Mouse (Mus musculus) monocyte, adult 5-6 weeks (primary cell): ENCODE measurements around the gene Gramd1a. TPM values are rescaled to one million over a fixed set of nuclear protein-coding genes. Genes with fewer than 3 reads are reported as not detected.

ENCODE experiments used
- ATAC-seq: fragments of 153-309, 156-312 bp; replicated peaks from 2 replicates; pipeline ENCODE4 v1.8.0; 2017; ENCODE audit warnings: mild to moderate bottlenecking; ENCODE audit not compliant: low TSS enrichment, insufficient number of reproducible peaks, severe bottlenecking, poor library complexity, low FRiP score
- total RNA-seq: library from RNA; stranded (forward); fragments of 200-1000, 200-491, 200-594 nt; gene quantifications from 3 replicates; pipeline ENCODE4 v1.2.3, GENCODE M21; 2017

Gene Gramd1a
- total RNA-seq: 60.2 to 141 TPM (median 71.3 TPM) in 3 replicates

DNA sequence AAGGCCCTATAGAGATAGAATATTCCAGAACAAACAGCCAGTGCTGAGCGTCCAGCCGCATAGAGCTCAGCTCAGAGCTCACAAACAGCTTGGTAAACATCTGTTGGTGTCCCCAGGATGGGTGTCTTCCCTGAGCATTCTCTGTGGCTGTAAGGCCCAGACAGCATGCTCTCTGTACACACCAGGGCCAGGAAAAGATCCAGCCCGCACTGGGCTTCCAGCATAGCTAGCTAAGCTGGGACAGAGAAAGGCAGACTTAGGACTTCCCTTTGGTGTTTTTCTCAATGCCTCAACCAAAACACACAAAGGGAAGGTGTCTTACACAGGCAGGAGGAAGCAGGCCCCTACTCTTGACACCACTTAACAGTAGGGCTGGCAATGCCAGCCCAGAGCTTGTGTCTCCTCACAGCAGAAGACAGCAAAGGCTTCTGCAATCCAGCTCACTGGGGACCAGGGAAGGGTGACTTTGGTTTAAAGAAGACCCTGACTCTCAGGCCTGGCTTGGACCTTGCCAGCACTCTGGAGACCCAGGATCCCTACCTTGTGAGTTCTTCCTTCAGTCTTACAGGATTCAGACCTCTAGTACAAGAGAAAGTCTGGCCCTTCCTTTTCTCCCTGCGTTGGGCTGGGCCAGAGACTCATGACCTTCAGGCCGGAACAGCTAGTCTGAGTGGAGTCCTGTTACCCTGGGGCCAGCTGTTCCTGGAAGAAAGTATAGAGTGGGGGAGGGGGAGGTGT, at the start of gene Gramd1a:
Gene Gramd1a, minus strand, starts transcription at position 601 of the 738 bp plus-strand sequence.
- ATAC-seq: no peak

DNA sequence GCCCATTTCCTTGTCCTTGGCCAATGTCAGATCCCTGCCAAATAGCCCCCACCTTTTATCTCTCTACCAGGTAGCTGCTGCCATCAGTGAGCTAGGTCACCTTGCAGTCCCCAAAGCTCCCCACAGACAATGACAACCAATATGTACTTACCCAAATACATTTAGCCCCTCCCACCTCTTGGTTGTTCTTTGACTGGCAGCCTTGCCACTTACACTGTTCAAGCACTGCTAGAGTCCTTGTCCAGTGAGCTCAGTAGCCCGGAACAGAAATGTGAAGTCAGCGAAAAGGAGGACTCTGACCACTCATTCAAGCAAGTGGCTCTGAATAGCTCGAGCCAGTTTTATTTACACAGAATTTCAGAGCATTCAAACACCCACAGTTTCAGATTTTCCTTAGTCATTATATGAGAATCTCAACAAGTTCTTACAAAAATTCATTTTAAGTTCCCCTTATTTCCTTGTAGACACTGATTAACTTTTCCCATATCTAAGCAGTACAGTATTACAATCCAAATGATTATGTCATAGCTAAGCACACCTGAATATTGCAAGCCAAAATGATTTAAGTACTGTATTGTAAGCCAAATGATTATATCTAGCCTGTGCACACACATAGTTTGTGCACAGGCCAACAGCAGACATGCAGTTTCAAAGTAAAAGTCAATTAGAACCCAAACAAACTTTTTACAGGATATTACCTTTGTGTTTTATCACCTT, 40.1 kb upstream of the Gramd1a start:
- no peak for ATAC-seq

DNA sequence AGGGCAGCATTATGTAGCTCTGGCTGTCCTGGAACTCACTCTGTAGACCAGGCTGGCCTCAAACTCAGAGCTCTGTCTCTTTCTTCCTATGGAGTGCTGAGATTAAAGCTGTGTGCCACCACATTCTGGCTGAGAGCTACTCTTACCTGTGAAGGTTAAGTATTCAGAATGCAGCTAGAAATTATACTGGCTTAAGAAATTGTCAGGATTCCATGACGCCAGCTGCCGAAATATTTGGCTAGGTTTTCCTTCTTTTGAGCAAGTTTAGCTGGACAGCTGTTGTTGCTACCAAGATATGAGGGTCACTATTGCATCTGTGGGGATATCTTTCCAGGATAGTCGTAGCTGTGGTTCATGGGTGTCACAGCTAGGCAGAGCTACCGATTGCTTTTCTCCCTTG, 29.0 kb upstream of the Gramd1a start:
- no peak for ATAC-seq

DNA sequence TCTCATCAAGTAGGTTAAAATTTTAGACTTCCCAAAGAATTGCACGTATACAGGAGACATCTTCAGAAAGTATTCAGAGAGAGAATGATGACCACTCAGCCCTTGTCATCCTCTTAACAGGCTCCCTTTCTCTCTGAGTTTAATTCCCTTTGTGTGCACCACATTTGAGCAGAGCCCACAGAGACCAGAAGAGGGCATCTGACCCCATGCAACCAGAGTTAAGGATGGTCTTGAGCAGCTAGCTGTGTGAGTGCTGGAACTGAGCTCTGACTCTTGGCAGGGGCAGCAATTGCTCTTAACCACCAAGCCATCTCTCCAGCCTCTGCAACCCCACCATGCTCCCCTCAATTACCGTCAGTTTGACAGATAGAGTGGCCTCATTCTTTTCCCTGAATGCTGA, 27.2 kb upstream of the Gramd1a start:
- ATAC-seq: no peak

DNA sequence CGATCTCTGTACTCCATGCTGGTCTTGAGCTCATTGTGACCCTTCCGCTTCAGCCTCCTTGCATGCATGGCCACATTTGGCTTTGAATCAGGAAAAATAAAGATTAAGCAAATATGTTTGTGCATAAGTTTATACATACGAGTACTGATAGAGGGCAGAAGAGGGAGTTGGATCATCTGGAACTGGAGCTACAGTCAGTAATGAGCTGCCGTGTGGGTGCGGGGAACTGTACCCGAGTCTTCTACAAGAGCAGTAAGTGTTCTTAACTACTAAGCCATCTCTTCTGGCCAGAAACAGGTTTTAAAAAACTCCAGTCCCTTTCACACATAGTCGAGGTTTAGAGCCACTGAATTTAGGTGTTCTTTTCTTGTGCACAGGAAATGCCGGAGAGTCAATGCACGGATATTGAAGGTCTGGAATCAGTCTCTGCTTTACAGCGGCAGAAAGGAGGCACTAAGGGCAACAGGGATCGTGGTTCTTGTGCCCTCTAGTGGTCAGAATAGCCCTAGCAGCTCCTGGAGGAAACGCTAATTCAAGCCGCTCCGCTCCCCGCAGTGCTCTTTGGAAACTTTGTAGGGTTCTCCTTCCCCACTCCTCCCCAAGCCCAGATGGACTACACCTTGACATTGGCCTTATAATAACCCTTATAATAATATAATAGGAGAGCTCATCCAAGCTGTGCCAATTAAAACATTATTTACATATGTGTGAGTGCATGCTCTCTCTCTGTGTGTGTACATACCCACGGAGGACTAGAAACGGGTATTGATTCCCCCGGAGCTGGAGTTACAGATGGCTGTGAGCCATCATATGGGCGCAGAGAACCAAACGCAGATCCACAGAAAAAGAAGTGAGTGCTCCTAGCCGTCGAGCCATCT, 21.4 kb upstream of the Gramd1a start:
- ATAC-seq: peak; percentile 67

DNA sequence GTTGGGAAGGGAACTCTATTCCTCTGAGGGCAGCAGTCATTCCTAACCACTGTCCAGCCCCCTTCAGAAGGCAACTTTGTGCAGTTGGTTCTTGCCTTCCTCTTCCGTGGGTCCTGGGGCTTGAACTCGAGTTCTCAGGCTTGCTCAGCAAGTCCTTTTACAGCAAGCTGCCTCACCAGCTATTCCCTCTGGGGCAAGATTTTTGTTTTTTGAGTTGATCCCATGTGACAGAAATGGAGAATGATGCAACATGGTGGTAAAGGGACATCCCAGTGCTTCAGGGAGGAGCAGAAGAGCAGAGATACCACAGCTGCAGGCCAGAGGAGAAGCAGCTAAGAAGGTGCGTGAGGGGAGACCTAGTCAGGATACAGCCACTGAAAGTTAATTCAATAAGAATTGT, 19.4 kb upstream of the Gramd1a start:
- no peak for ATAC-seq

DNA sequence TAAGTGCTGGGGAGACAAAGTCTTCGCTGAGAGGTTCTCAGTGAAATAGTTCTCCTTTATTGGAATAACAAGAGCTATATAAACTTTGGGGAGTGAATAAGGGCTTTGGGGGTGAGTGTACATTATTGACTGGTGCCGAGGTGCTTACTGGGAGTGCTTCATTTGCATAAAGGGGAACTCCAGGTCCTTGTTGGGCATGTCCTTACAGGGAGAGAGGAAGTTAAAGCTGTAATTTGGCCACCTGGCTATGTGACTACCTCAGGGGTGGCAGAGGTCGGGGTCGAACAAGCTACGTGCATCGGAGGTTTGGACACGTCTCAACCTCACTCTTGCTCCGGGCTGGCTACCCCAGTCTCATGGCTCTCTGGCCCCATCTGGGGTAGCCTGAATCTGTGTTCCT, 18.8 kb upstream of the Gramd1a start:
- 0 out of 2 replicates have a peak, but pooled peaks have one; percentile 10 for ATAC-seq

DNA sequence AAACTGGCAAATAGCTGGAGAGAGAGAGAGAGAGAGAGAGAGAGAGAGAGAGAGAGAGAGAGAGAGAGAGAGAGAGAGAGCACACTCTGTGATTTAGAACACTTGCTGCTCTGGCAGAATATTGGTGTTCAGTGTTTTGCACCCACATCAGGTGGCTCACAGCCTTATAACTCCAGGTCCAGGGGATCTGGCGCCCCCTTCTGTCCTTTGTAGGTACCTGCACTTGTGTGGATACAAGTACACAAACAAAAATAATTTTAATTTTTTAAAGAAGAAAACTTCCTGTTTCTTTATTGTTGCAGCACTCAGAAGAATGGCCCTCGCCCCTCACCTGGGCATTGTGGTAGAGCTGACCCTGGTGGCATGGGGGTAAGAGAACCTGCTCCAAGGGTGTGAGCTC, 16.5 kb upstream of the Gramd1a start:
- ATAC-seq: peak; percentile 73

DNA sequence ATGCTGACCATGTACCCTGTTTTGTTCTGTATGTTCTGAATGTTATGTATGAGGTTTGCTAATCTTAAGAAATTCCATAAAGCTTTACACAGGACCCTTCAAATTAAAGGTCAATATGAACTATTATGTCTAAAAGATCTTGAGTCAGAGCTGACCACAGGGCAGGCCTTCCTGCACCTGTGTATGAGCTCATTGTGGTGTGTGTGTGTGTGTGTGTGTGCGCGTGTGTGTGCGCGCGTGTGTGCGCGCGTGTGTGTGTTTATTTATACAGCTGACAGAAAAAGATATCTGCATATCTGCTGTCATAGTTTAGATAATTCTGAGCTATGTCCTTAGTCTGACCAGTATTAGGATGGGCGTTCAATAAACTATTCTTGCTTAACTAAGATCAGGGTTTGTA, 14.8 kb upstream of the Gramd1a start:
- ATAC-seq: no peak

DNA sequence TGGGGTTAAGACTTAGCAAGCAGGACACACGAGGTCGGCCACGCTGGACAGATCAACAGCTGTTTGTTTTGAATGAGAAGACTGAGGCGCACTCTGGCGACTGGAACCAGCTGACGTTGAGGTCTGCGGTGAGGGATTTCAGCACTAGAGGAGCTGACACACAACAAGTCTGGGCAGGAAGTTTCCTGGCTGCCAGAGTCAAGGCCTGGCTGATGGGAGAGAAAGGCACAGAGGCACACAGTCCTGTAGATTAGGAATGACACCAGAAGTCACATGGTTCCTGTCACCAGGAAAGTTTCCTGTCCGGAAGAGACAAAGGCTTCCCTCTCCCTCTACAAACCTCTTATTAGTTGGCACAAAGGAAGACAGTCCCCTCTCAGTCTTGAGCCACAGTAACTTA, 12.7 kb upstream of the Gramd1a start:
- peak; percentile 59; the same call in 1 of the 2 replicates for ATAC-seq

DNA sequence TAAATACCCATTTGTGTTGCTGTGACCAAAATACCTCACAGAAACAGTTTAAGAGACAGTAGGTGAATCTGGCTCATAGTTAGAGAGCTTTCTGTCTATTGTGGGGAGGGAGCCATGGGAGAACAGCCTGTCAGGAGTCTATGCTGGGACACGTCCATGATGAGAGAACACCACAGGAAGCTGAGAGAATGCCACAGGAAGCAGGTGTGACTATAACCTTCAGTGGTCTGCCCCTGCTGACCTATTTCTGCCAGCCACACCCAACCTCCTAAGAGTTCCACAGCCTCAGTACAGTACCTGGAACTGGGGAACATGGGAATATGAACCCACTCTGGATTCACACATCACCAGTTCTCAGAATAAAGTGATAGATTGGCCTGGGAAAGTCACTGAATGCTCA, 9.1 kb upstream of the Gramd1a start:
- ATAC-seq: no peak

DNA sequence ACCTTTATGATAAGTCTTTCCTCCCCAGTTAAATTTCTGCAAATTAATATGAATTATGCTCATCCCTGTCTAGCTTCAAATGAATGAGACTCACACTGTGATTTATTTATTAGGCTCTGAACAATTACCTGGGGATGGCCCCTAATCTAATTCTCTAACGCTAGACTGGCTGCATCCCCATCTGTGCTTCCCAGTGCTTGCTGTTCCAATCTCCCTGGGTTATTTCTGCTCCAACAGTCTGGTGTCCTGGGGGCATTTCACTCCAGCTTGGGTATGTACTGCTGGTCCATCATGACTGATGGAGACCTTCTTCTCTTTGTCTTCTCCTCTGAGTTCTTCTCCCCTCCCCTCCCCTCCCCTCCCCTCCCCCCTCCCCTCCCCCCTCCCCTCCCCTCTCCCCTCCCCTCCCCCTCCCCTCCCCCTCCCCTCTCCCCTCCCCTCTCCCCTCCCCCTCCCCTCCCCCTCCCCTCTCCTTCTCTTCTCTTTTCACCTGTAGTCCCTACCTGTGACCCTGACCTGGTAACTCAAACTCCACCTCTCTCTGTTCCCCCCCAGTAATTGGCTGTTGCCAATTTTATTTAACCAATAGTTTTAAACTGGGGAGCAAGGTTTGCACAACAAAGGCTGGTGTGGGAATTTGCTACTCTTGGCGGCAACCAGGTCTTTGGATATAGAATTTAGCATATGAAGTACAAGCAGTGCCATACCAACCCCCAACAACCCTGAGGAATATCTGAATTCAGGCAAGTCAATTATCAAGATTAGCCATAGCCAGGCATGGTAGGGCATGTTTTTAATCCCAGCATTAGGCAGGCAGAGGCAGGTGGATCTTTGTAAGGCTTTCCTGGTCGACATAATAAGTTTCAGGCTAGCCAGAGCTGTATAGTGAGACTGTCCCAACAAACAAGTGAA, 8.2 kb upstream of the Gramd1a start:
- no peak for ATAC-seq

DNA sequence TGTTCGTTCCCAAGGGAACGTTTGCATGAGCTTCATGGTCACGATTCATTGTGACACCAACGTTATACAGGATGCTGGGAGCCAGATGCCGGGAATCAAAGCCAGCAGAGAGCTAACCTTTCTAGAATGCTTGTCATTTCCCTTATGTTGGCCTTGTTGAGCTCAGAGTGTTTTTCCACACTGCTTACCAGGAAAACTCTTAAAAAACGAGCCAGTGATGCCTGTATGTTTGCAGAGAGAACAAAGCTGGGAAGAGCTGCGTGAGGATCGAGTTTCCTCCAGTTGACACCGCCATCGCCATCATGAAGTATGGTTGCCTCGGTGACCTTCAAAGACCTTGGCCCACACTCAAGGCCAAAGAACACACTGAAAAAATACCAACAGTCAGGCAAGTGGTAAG, 6.6 kb upstream of the Gramd1a start:
- no peak for ATAC-seq

DNA sequence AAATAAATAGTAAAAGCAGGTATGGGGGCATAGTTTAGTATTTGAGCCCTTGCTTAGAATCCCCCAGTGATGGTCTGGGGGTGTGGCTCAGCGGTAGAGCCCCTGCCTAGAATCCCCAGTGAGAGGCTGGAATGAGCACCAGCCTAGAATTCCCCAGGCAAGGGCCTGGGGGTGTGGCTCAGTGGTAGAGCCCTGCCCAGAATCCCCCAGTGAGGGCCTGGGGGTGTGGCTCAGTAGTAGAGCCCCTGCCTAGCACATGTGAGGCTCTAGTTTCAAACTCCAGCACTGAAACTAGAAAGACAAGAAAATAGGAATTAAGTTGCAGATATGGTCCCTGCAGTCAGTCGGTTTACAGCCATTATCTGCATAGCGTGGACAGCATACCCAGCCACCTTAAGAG, 6.1 kb upstream of the Gramd1a start:
- no peak for ATAC-seq

DNA sequence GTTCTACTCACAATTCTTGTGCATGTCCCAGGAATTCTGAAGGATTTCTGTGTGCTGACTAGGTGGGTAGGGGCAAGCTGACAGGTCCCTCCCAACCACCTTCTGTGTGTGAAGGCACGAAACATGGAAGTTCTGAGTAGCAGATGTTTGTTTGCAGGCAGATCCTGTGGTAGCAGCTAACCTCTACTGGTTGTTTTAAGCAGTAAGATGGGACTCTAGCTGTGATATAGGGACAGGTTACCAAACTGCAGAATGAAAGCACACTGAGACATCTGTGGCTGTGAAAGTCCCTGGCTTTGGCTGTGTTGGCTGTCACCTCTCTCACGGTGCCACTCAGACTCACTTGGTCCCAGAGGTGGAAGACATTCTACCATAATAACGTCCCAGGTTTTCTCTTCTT, 5.5 kb upstream of the Gramd1a start:
- ATAC-seq: no peak

DNA sequence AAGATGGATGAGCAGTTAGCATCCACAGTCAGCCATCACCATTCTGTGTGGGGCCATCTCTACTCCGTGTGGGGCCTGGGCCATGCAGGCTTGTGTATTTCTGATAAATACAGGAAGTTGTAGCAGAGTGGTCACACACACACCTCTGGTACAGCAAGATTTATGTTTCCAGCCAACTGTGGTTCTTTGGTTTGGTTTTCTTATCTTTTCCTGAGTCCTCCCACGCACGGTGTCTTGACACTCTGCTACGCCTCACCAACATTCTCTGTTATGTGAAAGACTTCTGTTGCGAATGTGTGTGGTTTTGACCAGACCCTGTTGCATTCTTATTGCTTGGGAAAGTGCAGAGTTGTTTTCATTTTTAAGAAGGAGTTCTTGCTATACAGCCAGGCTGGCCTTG, 5.1 kb upstream of the Gramd1a start:
- ATAC-seq: peak; percentile 29; the same call in 1 of the 2 replicates

DNA sequence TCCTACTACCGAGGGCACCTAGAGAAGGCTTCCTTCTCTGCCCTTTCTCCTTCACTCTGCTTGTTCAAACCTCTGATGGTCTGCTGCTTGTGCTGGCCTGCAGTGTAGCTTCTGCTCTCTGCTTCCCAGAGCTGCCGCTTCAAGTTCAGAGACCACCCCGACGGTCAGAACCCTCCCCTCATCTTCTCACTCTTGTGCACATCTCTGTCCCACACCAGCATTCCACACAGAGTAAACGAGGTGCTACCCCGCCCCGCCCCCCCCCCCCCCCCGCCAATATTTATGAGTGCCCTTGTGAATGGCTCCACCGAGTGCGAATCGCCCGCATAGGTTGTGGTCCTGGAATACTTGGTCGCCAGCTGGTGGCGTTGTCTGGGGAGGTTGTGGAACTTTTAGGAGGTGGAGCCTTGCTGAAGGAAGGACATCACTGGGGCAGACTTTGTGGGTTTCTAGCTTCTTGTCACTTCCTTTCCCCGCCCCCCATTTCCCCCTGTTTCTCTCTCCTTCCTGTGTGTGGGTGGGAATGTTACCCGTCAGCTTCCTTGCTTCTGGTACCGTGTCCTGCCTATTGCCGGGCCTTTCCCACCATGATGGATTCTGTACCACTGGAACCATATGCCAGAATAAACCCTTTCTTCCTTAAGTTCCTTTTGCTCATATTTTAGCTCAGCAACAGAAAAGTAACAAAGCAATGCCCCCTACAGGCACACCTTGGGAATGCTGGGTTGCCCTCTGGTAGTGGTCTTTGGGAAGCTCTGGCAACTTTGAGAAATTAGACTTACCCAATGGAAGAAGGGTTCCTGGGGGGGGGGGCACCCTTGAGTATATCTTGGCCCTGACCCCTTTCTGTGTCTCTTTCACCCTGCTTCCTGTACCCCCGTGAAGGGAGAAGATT, 585 bp upstream of the Gramd1a start:
- peak; percentile 38; the same call in 1 of the 2 replicates for ATAC-seq
